Mouse (Mus musculus) lung, embryonic 15.5 days (tissue): Measurements from ENCODE around the gene Tmprss11b. TPM values are rescaled to one million over a fixed set of nuclear protein-coding genes. Genes with fewer than 3 reads are reported as not detected.

Source experiments
- polyA plus RNA-seq: library from polyadenylated mRNA; unstranded; fragments of >200 nt; fragmentation: Nextera tagmentation; extraction: Ambion mirVana; gene quantifications from 2 replicates; pipeline ENCODE4 v1.2.1, GENCODE M21; 2015

Tmprss11b gene
- polyA plus RNA-seq, 1 experiment from 2014 or later = 0.04 TPM

Other genes with a start within 250 kb of the Tmprss11b start
- gene Tmprss11a, start 207.4 kb downstream of the Tmprss11b start, polyA plus RNA-seq = 0.08 TPM in 1 of 2 replicates, not detected in the other
- gene Tmprss11g, start 157.8 kb downstream of the Tmprss11b start, polyA plus RNA-seq = 0.14 TPM in 1 of 2 replicates, not detected in the other
- gene Tmprss11f, start 43.9 kb downstream of the Tmprss11b start, polyA plus RNA-seq = not detected in 2 replicates
- gene Tmprss11e, start 69.5 kb upstream of the Tmprss11b start, polyA plus RNA-seq = not detected in 2 replicates
- 37.0 and 38.3 TPM in 2 replicates for gene Ythdc1, start 127.9 kb upstream of the Tmprss11b start, polyA plus RNA-seq
- 0.20 and 0.39 TPM in 2 replicates for gene Ugt2b34, start 230.6 kb upstream of the Tmprss11b start, polyA plus RNA-seq